ENCODE assay signal across 19 mouse cellular contexts in the genomic region with DNA sequence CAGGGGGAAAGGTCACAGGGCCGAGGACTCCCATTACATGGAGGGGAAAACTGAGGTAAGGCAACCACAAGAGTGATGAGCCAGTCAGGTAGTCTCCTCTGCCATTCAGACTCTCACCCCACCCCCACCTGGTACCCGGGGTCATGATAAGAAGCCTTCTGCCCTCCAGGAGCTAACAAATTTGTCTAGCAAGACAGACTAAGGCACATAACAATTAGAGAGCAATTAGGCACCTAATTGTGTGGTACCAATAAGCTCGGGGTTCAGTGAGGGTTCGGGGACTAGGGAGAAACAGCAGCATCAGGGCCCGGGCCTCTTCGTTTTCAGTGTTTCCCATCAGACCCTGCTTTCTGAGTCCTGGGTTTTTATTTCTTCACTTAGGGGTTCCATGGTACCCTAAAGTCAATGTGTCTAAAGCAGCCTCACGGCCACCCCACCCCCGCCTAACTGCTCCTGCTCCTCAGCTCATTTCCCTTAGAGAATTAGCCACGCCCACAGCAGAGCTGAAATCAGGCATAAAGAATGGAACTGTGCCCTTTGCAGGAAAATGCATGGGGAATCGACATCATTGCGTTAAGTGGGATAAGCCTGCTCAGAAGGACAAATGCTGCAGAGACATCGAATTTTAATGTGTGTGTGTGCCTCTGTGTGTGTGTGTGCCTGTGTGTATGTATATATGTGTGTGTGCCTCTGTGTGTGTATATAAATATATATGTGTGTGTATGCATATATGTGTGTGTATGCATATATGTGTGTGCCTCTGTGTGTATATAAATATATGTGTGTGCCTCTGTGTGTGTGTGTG.
DNase-seq lines count a peak whose midpoint lies in the region; ATAC-seq and TF ChIP-seq lines count a peak whose summit lies in the region.
"Had no signal": no experiment of that assay in that cellular context is flagged by ENCODE, and none has a peak within 500 bp of the region (broad histone marks: within the 10 kb centered on the region; RNA-seq: fewer than 3 reads in every experiment).

No protein-coding gene starts in this region.

- no peak overlapping the region for H3K4me2 ChIP-seq in lung, embryonic 14.5 days
- no peak overlapping the region for H3K4me2 ChIP-seq in forebrain, embryonic 16.5 days (ENCODE audit: low read length)
- no peak overlapping the region for H3K4me2 ChIP-seq in midbrain, embryonic 13.5 days (replicated peaks)
- H3K4me2 ChIP-seq in intestine, embryonic 16.5 days (ENCODE audit: low read depth, low read length) = no peak overlapping the region
- H3K4me2 ChIP-seq: embryonic facial prominence, embryonic 15.5 days; heart, embryonic 11.5 days; liver, embryonic 11.5 days; lung, embryonic 15.5 days had no signal

- TF ChIP-seq CTCF in lung, embryonic 14.5 days (IDR thresholded peaks at IDR 0.05; ENCODE audit: low read depth) = no peak

- ATAC-seq in lung, embryonic 14.5 days (ENCODE audit: insufficient read depth) = no peak
- no peak; the same call in 1 of the 2 replicates for ATAC-seq in forebrain, embryonic 16.5 days
- no peak for ATAC-seq in midbrain, embryonic 13.5 days
- ATAC-seq in intestine, embryonic 16.5 days = no peak

- H3K9me3 ChIP-seq in lung, embryonic 14.5 days (ENCODE audit: low read depth, low read length) = no peaks in the 10 kb centered on the region
- H3K9me3 ChIP-seq in forebrain, embryonic 16.5 days (ENCODE audit: control insufficient read depth, low read length) = peaks cover 6% of the 10 kb centered on the region
- no peaks in the 10 kb centered on the region; the same call in 1 of the 2 replicates for H3K9me3 ChIP-seq in midbrain, embryonic 13.5 days
- H3K9me3 ChIP-seq in intestine, embryonic 16.5 days (ENCODE audit: control insufficient read depth, low read length) = no peaks in the 10 kb centered on the region
- H3K9me3 ChIP-seq: embryonic facial prominence, embryonic 15.5 days; lung, embryonic 15.5 days had no signal

- H3K4me1 ChIP-seq in lung, embryonic 14.5 days (ENCODE audit: insufficient read depth) = no peaks in the 10 kb centered on the region
- peaks cover 29% of the 10 kb centered on the region for H3K4me1 ChIP-seq in forebrain, embryonic 16.5 days (replicated peaks; ENCODE audit: control insufficient read depth, insufficient read depth, low read length)
- H3K4me1 ChIP-seq in midbrain, embryonic 13.5 days (replicated peaks) = peaks cover 36% of the 10 kb centered on the region
- H3K4me1 ChIP-seq in intestine, embryonic 16.5 days (ENCODE audit: control insufficient read depth, insufficient read depth, low read length) = no peaks in the 10 kb centered on the region

- H3K27ac ChIP-seq in lung, embryonic 14.5 days (ENCODE audit: low read depth) = no peak overlapping the region
- peak overlapping the region; percentile 90 for H3K27ac ChIP-seq in forebrain, embryonic 16.5 days (ENCODE audit: low read length)
- peak overlapping the region; percentile 83 for H3K27ac ChIP-seq in midbrain, embryonic 13.5 days
- no peak overlapping the region for H3K27ac ChIP-seq in intestine, embryonic 16.5 days (ENCODE audit: low read length)
- H3K27ac ChIP-seq: embryonic facial prominence, embryonic 15.5 days; lung, embryonic 15.5 days had no signal

- no peak overlapping the region for H3K4me3 ChIP-seq in lung, embryonic 14.5 days (ENCODE audit: low read depth, low read length)
- no peak overlapping the region for H3K4me3 ChIP-seq in forebrain, embryonic 16.5 days (replicated peaks; ENCODE audit: low read length)
- H3K4me3 ChIP-seq in midbrain, embryonic 13.5 days (replicated peaks) = no peak overlapping the region
- H3K4me3 ChIP-seq in intestine, embryonic 16.5 days (ENCODE audit: low read length) = no peak overlapping the region
- H3K4me3 ChIP-seq: embryonic facial prominence, embryonic 15.5 days; lung, embryonic 15.5 days; myocyte had no signal

- peak; percentile 13 for DNase-seq in lung, embryonic 14.5 days
- DNase-seq in lung, postnatal 14 days = no peak
- DNase-seq in natural killer cell, adult 2 months (ENCODE audit: low spot score in 2 of 2) = no peak
- no peak for DNase-seq in urinary bladder, adult 2 months (ENCODE audit: low spot score)
- DNase-seq: B cell, adult 2 months; cerebellum, postnatal 36 days; gastrocnemius, postnatal 25 days; kidney, adult 11 months; layer of hippocampus, adult 9-11 months; right cerebral cortex, postnatal 4 days; thymus, adult 18-20 months had no signal

- 57% methylated on average over 12 of the region's 12 CpGs for WGBS in lung, embryonic 14.5 days
- WGBS in forebrain, embryonic 16.5 days = 22% methylated on average over 12 of the region's 12 CpGs
- 44% methylated on average over 12 of the region's 12 CpGs for whole genome bisulfite sequencing in midbrain, embryonic 13.5 days
- WGBS in intestine, embryonic 16.5 days = 55% methylated on average over 12 of the region's 12 CpGs

- H3K27me3 ChIP-seq in lung, embryonic 14.5 days (ENCODE audit: insufficient read depth, low read length) = no peaks in the 10 kb centered on the region
- H3K27me3 ChIP-seq in forebrain, embryonic 16.5 days (replicated peaks; ENCODE audit: control insufficient read depth, insufficient read depth, low read length) = no peaks in the 10 kb centered on the region
- no peaks in the 10 kb centered on the region for H3K27me3 ChIP-seq in midbrain, embryonic 13.5 days
- H3K27me3 ChIP-seq in intestine, embryonic 16.5 days (replicated peaks; ENCODE audit: control insufficient read depth, insufficient read depth, low read length) = no peaks in the 10 kb centered on the region
- H3K27me3 ChIP-seq: lung, embryonic 15.5 days had no signal

- no peak overlapping the region for H3K9ac ChIP-seq in lung, embryonic 14.5 days
- 0 out of 2 replicates have a peak overlapping the region, but pooled peaks have one; percentile 1 for H3K9ac ChIP-seq in forebrain, embryonic 16.5 days (replicated peaks; ENCODE audit: low read depth, low read length)
- H3K9ac ChIP-seq in midbrain, embryonic 13.5 days (replicated peaks) = no peak overlapping the region
- no peak overlapping the region for H3K9ac ChIP-seq in intestine, embryonic 16.5 days (ENCODE audit: low read depth, low read length)
- H3K9ac ChIP-seq: embryonic facial prominence, embryonic 15.5 days; lung, embryonic 15.5 days had no signal

- no peaks in the 10 kb centered on the region for H3K36me3 ChIP-seq in lung, embryonic 14.5 days (ENCODE audit: insufficient read depth)
- H3K36me3 ChIP-seq in forebrain, embryonic 16.5 days (ENCODE audit: control insufficient read depth, insufficient read depth) = no peaks in the 10 kb centered on the region
- no peaks in the 10 kb centered on the region for H3K36me3 ChIP-seq in midbrain, embryonic 13.5 days
- no peaks in the 10 kb centered on the region for H3K36me3 ChIP-seq in intestine, embryonic 16.5 days (ENCODE audit: control insufficient read depth, insufficient read depth, low read length)
- H3K36me3 ChIP-seq: embryonic facial prominence, embryonic 15.5 days; lung, embryonic 15.5 days had no signal

Comparison
In these comparisons a context has a peak if more than half of its experiments do, and no peak if none do; other contexts are left out.
1. H3K27ac ChIP-seq: peak in forebrain, embryonic 16.5 days (single experiment) and midbrain, embryonic 13.5 days (single experiment); none in lung, embryonic 14.5 days (single experiment) and intestine, embryonic 16.5 days (single experiment).